Mouse (Mus musculus) thymus, postnatal 0 days (tissue): Measurements from ENCODE around the gene 2300009A05Rik. TPM values are rescaled to one million over a fixed set of nuclear protein-coding genes. Genes with fewer than 3 reads are reported as not detected.

Experiments used
- DNase-seq: peaks from one replicate; pipeline ENCODE4 v3.0.0-alpha.2; 2015; ENCODE audit warnings: low spot score
- polyA plus RNA-seq: library from polyadenylated mRNA; unstranded; fragments of >200 nt; fragmentation: Nextera tagmentation; extraction: Ambion mirVana; gene quantifications from 2 replicates; pipeline ENCODE4 v1.2.1, GENCODE M21; 2015

Gene 2300009A05Rik
- polyA plus RNA-seq: 113 and 119 TPM in 2 replicates

- DNase-seq: peak; percentile 95
Measured at GRCm38 (mm10) chr9:63398611-63399462, at the start of gene 2300009A05Rik. TSS of gene 2300009A05Rik (minus strand) at chr9:63399246.

- no peak for DNase-seq
Measured at GRCm38 (mm10) chr9:63443695-63444094, 44.6 kb upstream of the 2300009A05Rik start.

GRCm38 (mm10) chr9:63430652-63431051, 31.6 kb upstream of the 2300009A05Rik start:
- no peak for DNase-seq

GRCm38 (mm10) chr9:63421096-63421736, 22.2 kb upstream of the 2300009A05Rik start:
- DNase-seq: no peak

- no peak for DNase-seq
Measured at GRCm38 (mm10) chr9:63420396-63420795, 21.4 kb upstream of the 2300009A05Rik start.

- DNase-seq: no peak
Measured at GRCm38 (mm10) chr9:63400176-63400575, 1.1 kb upstream of the 2300009A05Rik start.

- DNase-seq: no peak
Measured at GRCm38 (mm10) chr9:63399463-63399815, 393 bp upstream of the 2300009A05Rik start.

GRCm38 (mm10) chr9:63395612-63396011, 3.4 kb downstream of the 2300009A05Rik start:
- no peak for DNase-seq

- DNase-seq: no peak
Measured at GRCm38 (mm10) chr9:63391307-63391706, 7.7 kb downstream of the 2300009A05Rik start.

GRCm38 (mm10) chr9:63382761-63383160, 16.3 kb downstream of the 2300009A05Rik start:
- no peak for DNase-seq

GRCm38 (mm10) chr9:63380326-63380725, 18.7 kb downstream of the 2300009A05Rik start:
- no peak for DNase-seq

- no peak for DNase-seq
Measured at GRCm38 (mm10) chr9:63378174-63378573, 20.9 kb downstream of the 2300009A05Rik start.

GRCm38 (mm10) chr9:63377270-63378142, 21.5 kb downstream of the 2300009A05Rik start, which contains the start of gene Map2k5:
TSS of gene Map2k5 (minus strand) at chr9:63377902.
- peak; percentile 92 for DNase-seq

- DNase-seq: no peak
Measured at GRCm38 (mm10) chr9:63373315-63373714, 25.7 kb downstream of the 2300009A05Rik start.

GRCm38 (mm10) chr9:63372541-63372940, 26.5 kb downstream of the 2300009A05Rik start:
- no peak for DNase-seq

- no peak for DNase-seq
Measured at GRCm38 (mm10) chr9:63360410-63360809, 38.6 kb downstream of the 2300009A05Rik start.

GRCm38 (mm10) chr9:63359016-63359415, 40.0 kb downstream of the 2300009A05Rik start:
- DNase-seq: no peak

- DNase-seq: no peak
Measured at GRCm38 (mm10) chr9:63356721-63357120, 42.3 kb downstream of the 2300009A05Rik start.

- no peak for DNase-seq
Measured at GRCm38 (mm10) chr9:63356278-63356677, 42.8 kb downstream of the 2300009A05Rik start.

GRCm38 (mm10) chr9:63354168-63354567, 44.9 kb downstream of the 2300009A05Rik start:
- DNase-seq: no peak

- no peak for DNase-seq
Measured at GRCm38 (mm10) chr9:63350030-63350429, 49.0 kb downstream of the 2300009A05Rik start.
